8 mouse cellular contexts compared by ENCODE assay signal in the genomic region with DNA sequence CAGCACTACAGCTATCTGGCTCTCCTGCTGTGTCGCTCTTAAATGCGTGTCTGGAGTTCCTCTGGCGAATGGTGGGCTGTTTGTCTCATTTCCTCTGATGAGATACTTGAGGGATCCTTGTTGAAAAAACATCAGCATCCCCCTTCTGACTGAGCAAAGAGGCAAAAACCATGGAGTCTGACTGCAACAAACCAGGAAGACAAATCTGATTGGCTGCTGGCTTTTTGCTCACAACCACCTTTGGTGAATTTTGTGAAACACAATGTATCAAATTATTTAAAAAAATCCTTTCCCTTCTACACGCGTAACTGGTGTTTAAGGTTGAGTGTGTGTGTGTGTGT. TPM values are rescaled to one million over a fixed set of nuclear protein-coding genes. Genes with fewer than 3 reads are reported as not detected.
DNase-seq lines count a peak whose midpoint lies in the region; ATAC-seq and TF ChIP-seq lines count a peak whose summit lies in the region.

No protein-coding gene starts in this region.

- no peaks in the 10 kb centered on the region for H3K9me3 ChIP-seq in limb, embryonic 10.5 days (replicated peaks)

- H3K4me3 ChIP-seq in lung, adult 2 months (replicated peaks; ENCODE audit: extremely low read depth, low read depth, low read length), result peak overlapping the region; percentile 59
- H3K4me3 ChIP-seq in cortical plate, adult 2 months (ENCODE audit: insufficient read depth, low read length), result peak overlapping the region; percentile 85
- H3K4me3 ChIP-seq in limb, embryonic 10.5 days, result peak overlapping the region; percentile 59
- H3K4me3 ChIP-seq in olfactory bulb, adult 2 months (ENCODE audit: insufficient read depth, low read depth, low read length), result peak overlapping the region; percentile 51

- WGBS in lung, adult 2 months, result 2% methylated on average over 5 of the region's 5 CpGs
- 6% methylated on average over 5 of the region's 5 CpGs for WGBS in limb, embryonic 10.5 days
- 2% methylated on average over 5 of the region's 5 CpGs for WGBS in olfactory bulb, adult 2 months

- H3K27me3 ChIP-seq in limb, embryonic 10.5 days (ENCODE audit: low read depth, poor library complexity, severe bottlenecking), result no peaks in the 10 kb centered on the region

- no peak for TF ChIP-seq CTCF in lung, adult 2 months (IDR thresholded peaks at IDR 0.05; ENCODE audit: insufficient read depth, low read length)
- no peak for TF ChIP-seq CTCF in cortical plate, adult 2 months (IDR thresholded peaks at IDR 0.05; ENCODE audit: extremely low read depth, insufficient read depth, low read length)
- no peak for TF ChIP-seq CTCF in olfactory bulb, adult 2 months (IDR thresholded peaks at IDR 0.05; ENCODE audit: insufficient read depth, low read depth, low read length)

- ATAC-seq in frontal cortex, adult (ENCODE audit: low TSS enrichment), result no peak; the same call in 1 of the 2 replicates

- H3K36me3 ChIP-seq in limb, embryonic 10.5 days, result 0 out of 2 replicates have a peak, but pooled peaks cover 3% of the 10 kb centered on the region

- H3K4me1 ChIP-seq in lung, adult 2 months (ENCODE audit: control insufficient read depth, insufficient read depth, low read length), result peaks cover 12% of the 10 kb centered on the region
- peaks cover 6% of the 10 kb centered on the region for H3K4me1 ChIP-seq in cortical plate, adult 2 months (ENCODE audit: control insufficient read depth, insufficient read depth, low read length)
- peaks cover 15% of the 10 kb centered on the region for H3K4me1 ChIP-seq in limb, embryonic 10.5 days
- peaks cover 29% of the 10 kb centered on the region for H3K4me1 ChIP-seq in olfactory bulb, adult 2 months (ENCODE audit: control insufficient read depth, insufficient read depth, low read length)

- TF ChIP-seq POLR2A in lung, adult 2 months (IDR thresholded peaks at IDR 0.05; ENCODE audit: borderline replicate concordance, extremely low read depth, low read depth, low read length), result no peak
- 0 out of 2 replicates have a peak, but pooled peaks have one; percentile 41 for TF ChIP-seq POLR2A in cortical plate, adult 2 months (IDR thresholded peaks at IDR 0.05; ENCODE audit: extremely low read depth, insufficient read depth, low read length)
- TF ChIP-seq POLR2A in olfactory bulb, adult 2 months (IDR thresholded peaks at IDR 0.05; ENCODE audit: insufficient read depth, low read depth, low read length), result no peak

- peak overlapping the region; percentile 35 for H3K27ac ChIP-seq in cortical plate, adult 2 months (ENCODE audit: insufficient read depth, low read length)
- peak overlapping the region; percentile 83 for H3K27ac ChIP-seq in limb, embryonic 10.5 days
- no peak overlapping the region for H3K27ac ChIP-seq in olfactory bulb, adult 2 months (ENCODE audit: insufficient read depth, low read depth, low read length)

- no peak for DNase-seq in lung, adult 2 months
- DNase-seq in lung, postnatal 4 days, result no peak
- no peak for DNase-seq in limb, embryonic 10.5 days (ENCODE audit: low spot score)
- DNase-seq in ovary, adult 18-20 months (ENCODE audit: low spot score), result no peak
- no peak for DNase-seq in kidney, postnatal 14 days

RNA-seq across cellular contexts. Expression of gene Arsa, which starts 0.8 kb away (rescaled TPM):
- polyA plus RNA-seq in lung, adult 2 months (2012; rRNA removed), result 57.7 and 62.4 TPM in 2 replicates
- polyA plus RNA-seq in cortical plate, adult 2 months (2012; rRNA removed), result 39.9 and 40.2 TPM in 2 replicates
- 9.6 and 11.2 TPM in 2 replicates for polyA plus RNA-seq in limb, embryonic 10.5 days (2016; fragmentation: Nextera tagmentation; extraction: Ambion mirVana)
- polyA plus RNA-seq in olfactory bulb, adult 2 months (2012; ENCODE audit: insufficient read depth, insufficient read length, low replicate concordance, missing spikeins), result not detected in 2 replicates

RNA-seq across cellular contexts. Expression of gene Mapk8ip2, which starts 22.7 kb away (rescaled TPM):
- polyA plus RNA-seq in lung, adult 2 months (2012; rRNA removed), result 0.10 and 0.11 TPM in 2 replicates
- polyA plus RNA-seq in cortical plate, adult 2 months (2012; rRNA removed), result 141 and 146 TPM in 2 replicates
- polyA plus RNA-seq in limb, embryonic 10.5 days (2016; fragmentation: Nextera tagmentation; extraction: Ambion mirVana), result 1.6 and 2.5 TPM in 2 replicates
- polyA plus RNA-seq in olfactory bulb, adult 2 months (2012; ENCODE audit: insufficient read depth, insufficient read length, low replicate concordance, missing spikeins), result not detected in 2 replicates

RNA-seq across cellular contexts. Expression of gene Shank3, which starts 23.0 kb away (rescaled TPM):
- 103 and 141 TPM in 2 replicates for polyA plus RNA-seq in lung, adult 2 months (2012; rRNA removed)
- polyA plus RNA-seq in cortical plate, adult 2 months (2012; rRNA removed), result 98.8 and 99.7 TPM in 2 replicates
- polyA plus RNA-seq in limb, embryonic 10.5 days (2016; fragmentation: Nextera tagmentation; extraction: Ambion mirVana), result 2.1 and 2.8 TPM in 2 replicates
- polyA plus RNA-seq in olfactory bulb, adult 2 months (2012; ENCODE audit: insufficient read depth, insufficient read length, low replicate concordance, missing spikeins), result not detected in 2 replicates

RNA-seq across cellular contexts. Expression of gene Chkb, which starts 46.7 kb away (rescaled TPM):
- 51.3 and 67.1 TPM in 2 replicates for polyA plus RNA-seq in lung, adult 2 months (2012; rRNA removed)
- polyA plus RNA-seq in cortical plate, adult 2 months (2012; rRNA removed), result 60.0 and 66.7 TPM in 2 replicates
- 38.6 and 41.9 TPM in 2 replicates for polyA plus RNA-seq in limb, embryonic 10.5 days (2016; fragmentation: Nextera tagmentation; extraction: Ambion mirVana)
- polyA plus RNA-seq in olfactory bulb, adult 2 months (2012; ENCODE audit: insufficient read depth, insufficient read length, low replicate concordance, missing spikeins), result not detected in 2 replicates

RNA-seq across cellular contexts. Expression of gene Gm44502, which starts 46.9 kb away (rescaled TPM):
- polyA plus RNA-seq in lung, adult 2 months (2012; rRNA removed), result 4.4 TPM in 1 of 2 replicates, not detected in the other
- polyA plus RNA-seq in cortical plate, adult 2 months (2012; rRNA removed), result 0.08 and 0.21 TPM in 2 replicates
- not detected in 2 replicates for polyA plus RNA-seq in limb, embryonic 10.5 days (2016; fragmentation: Nextera tagmentation; extraction: Ambion mirVana)
- polyA plus RNA-seq in olfactory bulb, adult 2 months (2012; ENCODE audit: insufficient read depth, insufficient read length, low replicate concordance, missing spikeins), result not detected in 2 replicates

Comparison
In these comparisons a context has a peak if more than half of its experiments do, and no peak if none do; other contexts are left out.
1. RNA of gene Mapk8ip2, which starts 22.7 kb away (polyA plus RNA-seq): not detected in olfactory bulb, adult 2 months and 141 to 146 TPM in cortical plate, adult 2 months; 1.6 to 2.5 TPM in limb, embryonic 10.5 days and 0.10 to 0.11 TPM in lung, adult 2 months; every median in the first group is over 10 times any median in the second.
2. Peak in every context shown above with its lines, with median percentiles within 50 percentile points of each other: H3K4me3 ChIP-seq.